ENCODE assay signal across 8 mouse cellular contexts in genomic region chr9:120690961-120691941, GRCm38 (mm10).
DNase-seq lines count a peak whose midpoint lies in the region; ATAC-seq and TF ChIP-seq lines count a peak whose summit lies in the region.

No protein-coding gene starts in this region.

- TF ChIP-seq CTCF in embryonic fibroblast, embryonic 13.5 days (IDR thresholded peaks at IDR 0.05; ENCODE audit: borderline replicate concordance, insufficient read depth, low read length): peak; percentile 27; the same call in 1 of the 2 replicates

- H3K27me3 ChIP-seq in heart, embryonic 10.5 days (ENCODE audit: insufficient read depth, poor library complexity, severe bottlenecking): no peaks in the 10 kb centered on the region
- no peaks in the 10 kb centered on the region for H3K27me3 ChIP-seq in limb, embryonic 15.5 days
- no peaks in the 10 kb centered on the region for H3K27me3 ChIP-seq in midbrain, embryonic 16.5 days (ENCODE audit: control insufficient read depth, insufficient read depth, low read depth, low read length)

- no peaks in the 10 kb centered on the region for H3K36me3 ChIP-seq in heart, embryonic 10.5 days
- no peaks in the 10 kb centered on the region for H3K36me3 ChIP-seq in limb, embryonic 15.5 days
- no peaks in the 10 kb centered on the region for H3K36me3 ChIP-seq in midbrain, embryonic 16.5 days (ENCODE audit: control insufficient read depth, insufficient read depth, low read length)

- 0 out of 2 replicates have a peak overlapping the region, but pooled peaks have one; percentile 10 for H3K9ac ChIP-seq in limb, embryonic 15.5 days
- H3K9ac ChIP-seq in midbrain, embryonic 16.5 days (ENCODE audit: low read depth, low read length): peak overlapping the region; percentile 57; the same call in 1 of the 2 replicates

- peak; percentile 53 for TF ChIP-seq POLR2A in embryonic fibroblast, embryonic 13.5 days (IDR thresholded peaks at IDR 0.05; ENCODE audit: low read depth, low read length)

- H3K4me1 ChIP-seq in embryonic fibroblast, embryonic 13.5 days (ENCODE audit: control insufficient read depth, insufficient read depth, low read length): peaks cover 5% of the 10 kb centered on the region; the same call in 1 of the 2 replicates
- peaks cover 32% of the 10 kb centered on the region for H3K4me1 ChIP-seq in heart, embryonic 10.5 days
- H3K4me1 ChIP-seq in limb, embryonic 15.5 days: peaks cover 34% of the 10 kb centered on the region
- H3K4me1 ChIP-seq in midbrain, embryonic 16.5 days (ENCODE audit: control insufficient read depth, insufficient read depth, low read length): peaks cover 27% of the 10 kb centered on the region

- peak overlapping the region; percentile 88 for H3K27ac ChIP-seq in embryonic fibroblast, embryonic 13.5 days (ENCODE audit: insufficient read depth, low read length)
- H3K27ac ChIP-seq in heart, embryonic 10.5 days: peak overlapping the region; percentile 87
- peak overlapping the region; percentile 98 for H3K27ac ChIP-seq in limb, embryonic 15.5 days
- H3K27ac ChIP-seq in midbrain, embryonic 16.5 days (ENCODE audit: low read length): peak overlapping the region; percentile 78

- peak; percentile 88 for ATAC-seq in limb, embryonic 15.5 days (ENCODE audit: insufficient number of reproducible peaks, low FRiP score, low TSS enrichment, low read depth)
- ATAC-seq in midbrain, embryonic 16.5 days: peak; percentile 84

- peak; percentile 19 for DNase-seq in 3134 (ENCODE audit: extremely low read depth, insufficient read length, low spot score)
- peak; percentile 90 for DNase-seq in brain, adult 2 months (ENCODE audit: low read depth, low spot score)
- DNase-seq in heart, embryonic 10.5 days (ENCODE audit: low spot score): peak; percentile 95
- peak; percentile 84 to 88 for DNase-seq in kidney, adult 8-10 months
- peak; percentile 49 to 74 for DNase-seq in spleen, postnatal 4 days (ENCODE audit: low spot score in 2 of 2)

- WGBS in heart, embryonic 10.5 days: 3% methylated on average over 30 of the region's 30 CpGs
- WGBS in limb, embryonic 15.5 days: 2% methylated on average over 30 of the region's 30 CpGs
- WGBS in midbrain, embryonic 16.5 days: 2% methylated on average over 30 of the region's 30 CpGs

- H3K4me2 ChIP-seq in limb, embryonic 15.5 days: peak overlapping the region; percentile 47
- H3K4me2 ChIP-seq in midbrain, embryonic 16.5 days (ENCODE audit: low read length): peak overlapping the region; percentile 47

- no peaks in the 10 kb centered on the region for H3K9me3 ChIP-seq in heart, embryonic 10.5 days
- H3K9me3 ChIP-seq in limb, embryonic 15.5 days: no peaks in the 10 kb centered on the region
- H3K9me3 ChIP-seq in midbrain, embryonic 16.5 days (replicated peaks; ENCODE audit: control insufficient read depth, low read length, poor library complexity, severe bottlenecking): no peaks in the 10 kb centered on the region

- no peak overlapping the region for H3K4me3 ChIP-seq in embryonic fibroblast, embryonic 13.5 days (ENCODE audit: insufficient read depth, low read length)
- peak overlapping the region; percentile 51 for H3K4me3 ChIP-seq in heart, embryonic 10.5 days
- H3K4me3 ChIP-seq in limb, embryonic 15.5 days: peak overlapping the region; percentile 24
- H3K4me3 ChIP-seq in midbrain, embryonic 16.5 days (ENCODE audit: low read depth, low read length): 0 out of 2 replicates have a peak overlapping the region, but pooled peaks have one; percentile 3

Comparison
In these comparisons a context has a peak if more than half of its experiments do, and no peak if none do; other contexts are left out.
1. DNase-seq: peak in every context shown above with its lines; median percentile 95 in heart, embryonic 10.5 days; 90 in brain, adult 2 months; 86 in kidney, adult 8-10 months; 62 in spleen, postnatal 4 days; 19 in 3134.